Mouse (Mus musculus) liver, adult 2 months (tissue): ENCODE results near the gene Ankrd11.

Experiments
- CTCF ChIP-seq: fragments of 200-500 bp; IDR thresholded peaks from 2 replicates; pipeline ENCODE4 v1.5.1; 2011; ENCODE audit warnings: low read depth, low read length, control low read depth
- POLR2A ChIP-seq: fragments of 200-500 bp; IDR thresholded peaks from 2 replicates; pipeline ENCODE4 v1.6.1; 2011; ENCODE audit warnings: low read length, control low read depth; ENCODE audit not compliant: insufficient read depth; ENCODE audit errors: extremely low read depth

GRCm38 (mm10) chr8:123033431-123033830, 8.6 kb downstream of the Ankrd11 start:
- TF ChIP-seq CTCF = no peak
- no peak for TF ChIP-seq POLR2A
